Mouse (Mus musculus) inflammation-experienced regulatory T-cells, adult 6 months (primary cell): Measurements from ENCODE around the gene Lgi4. TPM values are rescaled to one million over a fixed set of nuclear protein-coding genes. Genes with fewer than 3 reads are reported as not detected.

Experiments used
- ATAC-seq: one replicate; pipeline ENCODE4 v1.8.0; 2017
- polyA plus RNA-seq, 3 experiments: library from polyadenylated mRNA; unstranded; fragments of 100-300 nt; shearing (Covaris generic); gene quantifications; one replicate each; pipeline ENCODE4 v1.2.1; 2017

Gene Lgi4
- polyA plus RNA-seq, 3 experiments from 2014 or later = 0.09 to 0.13 TPM; not detected in 1

DNA sequence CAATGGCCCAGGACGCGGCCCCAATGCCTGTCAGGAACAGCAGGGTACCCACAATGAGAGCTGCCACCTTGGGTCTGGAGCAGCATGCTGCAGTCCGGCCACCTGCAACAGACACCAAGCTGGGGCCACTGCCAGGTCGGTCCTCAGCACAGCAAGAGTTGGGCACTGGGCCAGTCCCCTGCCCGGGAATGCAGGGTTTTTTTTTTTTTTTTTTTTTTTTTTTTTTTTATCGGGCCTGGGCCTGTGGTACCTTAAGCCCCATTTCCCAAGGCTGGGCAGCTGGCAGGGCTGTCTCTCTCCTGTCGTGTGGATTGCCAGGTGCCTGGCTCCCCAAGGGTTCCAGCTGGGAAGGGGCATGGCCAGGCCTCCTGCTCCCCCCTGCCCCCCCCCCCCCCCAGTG, 49.9 kb downstream of the Lgi4 start:
- no peak for ATAC-seq

DNA sequence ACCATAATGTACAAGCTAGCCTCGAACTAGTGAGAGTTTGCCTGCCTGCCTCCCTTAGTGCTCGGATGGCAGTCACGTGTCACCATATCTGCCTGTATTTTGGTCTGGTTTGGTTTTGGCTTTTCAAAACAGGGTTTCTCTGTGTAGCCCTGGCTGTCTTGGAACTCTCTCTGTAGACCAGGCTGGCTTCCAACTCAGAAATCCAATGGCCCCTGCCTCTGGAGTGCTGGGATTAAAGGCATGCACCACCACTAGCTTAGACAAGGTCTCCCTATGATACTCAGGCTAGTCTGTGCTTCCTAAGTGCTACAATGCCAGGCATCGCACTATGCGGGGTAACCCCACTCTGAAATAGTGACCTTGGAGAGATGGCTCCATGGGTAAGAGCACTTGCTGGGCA, 50.7 kb downstream of the Lgi4 start:
- ATAC-seq = no peak

GRCm38 (mm10) chr7:31110861-31111385, 51.8 kb downstream of the Lgi4 start:
- ATAC-seq = peak; percentile 95

- no peak for ATAC-seq
Measured at GRCm38 (mm10) chr7:31112036-31112435, 52.9 kb downstream of the Lgi4 start.

GRCm38 (mm10) chr7:31113800-31114199, 54.7 kb downstream of the Lgi4 start:
- no peak for ATAC-seq

GRCm38 (mm10) chr7:31114646-31115045, 55.5 kb downstream of the Lgi4 start:
- ATAC-seq = no peak

DNA sequence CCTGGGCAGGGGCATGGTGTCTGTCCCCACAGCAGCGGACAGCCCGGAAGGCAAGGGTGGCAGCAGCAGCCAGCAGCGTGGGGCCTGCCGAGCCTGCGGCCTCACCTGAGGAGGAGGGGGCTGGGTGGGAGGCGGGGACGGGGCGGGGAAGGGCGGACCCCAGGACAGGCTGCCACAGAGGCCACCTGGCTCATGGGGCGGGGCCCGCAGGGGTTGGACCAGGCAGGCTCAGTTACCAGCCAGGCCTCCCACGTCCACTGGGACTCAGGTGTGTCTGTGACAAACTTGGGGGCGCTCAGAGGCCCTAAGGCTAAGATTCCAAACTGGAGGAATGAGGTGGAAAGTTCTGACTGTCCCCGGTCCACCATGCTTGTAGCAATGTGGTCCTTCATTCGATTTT, 56.0 kb downstream of the Lgi4 start, which contains the start of gene Hpn:
Gene Hpn (minus strand): TSS at position 109 of the 400 bp plus-strand sequence.
- no peak for ATAC-seq

DNA sequence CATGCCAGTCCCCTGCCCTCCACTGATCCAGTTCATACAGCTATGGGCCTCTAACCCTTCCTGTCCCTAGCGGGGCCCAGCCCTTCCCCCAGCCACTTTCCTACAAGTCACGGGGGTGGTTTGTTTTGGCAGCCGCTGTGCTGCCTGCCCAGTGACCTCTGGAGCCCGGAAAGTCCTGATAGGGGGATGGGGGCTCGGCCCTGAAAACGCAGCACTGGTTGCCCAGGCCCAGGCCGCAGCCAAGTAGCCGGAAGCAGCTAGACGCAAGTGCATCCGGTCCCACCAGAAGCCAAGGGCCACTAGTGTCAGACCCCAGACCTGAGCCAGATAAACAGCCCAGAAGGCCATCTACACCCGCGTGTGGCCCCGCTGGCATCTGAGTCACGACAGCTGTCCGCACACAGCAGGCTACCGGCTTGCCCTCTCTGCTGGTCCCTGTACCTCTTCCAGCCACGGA, 56.5 kb downstream of the Lgi4 start:
- no peak for ATAC-seq

DNA sequence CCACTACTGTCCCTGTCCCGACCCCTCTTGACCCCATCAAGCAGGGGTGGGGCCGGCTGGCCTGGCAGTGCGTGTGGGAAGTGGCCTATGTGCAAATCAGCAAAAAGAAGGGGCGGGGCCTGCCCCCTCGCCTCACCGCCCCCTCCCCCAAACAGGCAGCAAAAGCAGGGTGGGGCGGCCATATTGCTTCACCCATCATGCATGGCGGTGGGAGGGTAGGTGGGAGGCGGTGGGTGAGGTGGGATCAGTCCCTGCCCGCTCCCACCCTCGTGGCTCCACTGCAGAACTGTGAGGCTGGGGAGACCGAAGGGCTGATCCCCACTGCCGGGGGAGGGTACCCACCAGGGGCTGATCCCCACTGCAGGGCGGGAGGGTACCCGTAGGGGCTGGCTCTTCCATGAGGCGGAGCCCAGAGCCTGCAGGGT, 57.6 kb downstream of the Lgi4 start:
- no peak for ATAC-seq

- no peak for ATAC-seq
Measured at GRCm38 (mm10) chr7:31117465-31117864, 58.3 kb downstream of the Lgi4 start.

DNA sequence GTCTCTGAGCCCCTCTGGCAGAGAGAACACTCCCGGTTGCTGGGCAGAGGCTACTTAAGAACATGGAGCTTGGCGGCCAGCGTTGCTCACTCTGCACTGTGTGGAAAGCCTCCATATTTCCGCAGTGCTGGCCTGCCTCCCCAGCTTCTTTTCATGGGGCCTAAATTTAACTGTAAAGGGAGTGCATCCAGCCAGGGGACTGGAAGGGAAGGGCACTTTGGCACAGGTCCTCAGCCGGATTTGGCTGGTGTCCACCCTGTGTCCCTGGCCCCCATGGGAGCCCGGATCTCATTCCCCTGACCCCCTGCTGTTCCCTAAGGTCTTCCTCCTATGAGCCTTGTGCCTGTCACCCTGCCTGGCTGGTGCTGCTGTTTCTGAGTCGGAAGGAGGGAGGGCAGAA, 59.3 kb downstream of the Lgi4 start:
- ATAC-seq = no peak

GRCm38 (mm10) chr7:31119556-31119955, 60.4 kb downstream of the Lgi4 start:
- no peak for ATAC-seq

Other genes starting within 250 kb of the Lgi4 start
- gene Ffar2, start 235.6 kb upstream of the Lgi4 start, polyA plus RNA-seq = 1 to 10 TPM in 1 of 3 experiments, under 1 TPM in 2; 0.50 to 3.1 (median 0.82) TPM
- under 1 TPM in 1 of 3 experiments, not detected in 2; 0.27 TPM for gene Ffar3, start 203.2 kb upstream of the Lgi4 start, polyA plus RNA-seq
- under 1 TPM in 2 of 3 experiments, not detected in 1; 0.17 to 0.20 TPM for gene Ffar1, start 197.8 kb upstream of the Lgi4 start, polyA plus RNA-seq
- 10 to 100 TPM; 10.5 to 17.5 (median 12.3) TPM for gene Cd22, start 179.0 kb upstream of the Lgi4 start, polyA plus RNA-seq
- not detected for gene Mag, start 144.5 kb upstream of the Lgi4 start, polyA plus RNA-seq
- not detected for gene Hamp2, start 134.7 kb upstream of the Lgi4 start, polyA plus RNA-seq
- not detected for gene Hamp, start 115.3 kb upstream of the Lgi4 start, polyA plus RNA-seq
- 10 to 100 TPM in 2 of 3 experiments, 1 to 10 TPM in 1; 8.8 to 18.8 (median 13.6) TPM for gene Usf2, start 102.5 kb upstream of the Lgi4 start, polyA plus RNA-seq
- 1 to 10 TPM; 1.1 to 2.1 (median 1.4) TPM for gene Lsr, start 85.9 kb upstream of the Lgi4 start, polyA plus RNA-seq
- 1 to 10 TPM in 1 of 3 experiments, under 1 TPM in 2; 0.55 to 1.0 (median 0.96) TPM for gene Fam187b, start 85.6 kb upstream of the Lgi4 start, polyA plus RNA-seq
- gene Fxyd5, start 16.9 kb upstream of the Lgi4 start, polyA plus RNA-seq = 1,000 to 10,000 TPM; 1,847 to 2,152 (median 2,080) TPM
- gene Fxyd7, start 7.9 kb upstream of the Lgi4 start, polyA plus RNA-seq = not detected
- under 1 TPM in 1 of 3 experiments, not detected in 2; 0.85 TPM for gene Fxyd1, start 2.1 kb upstream of the Lgi4 start, polyA plus RNA-seq
- under 1 TPM in 1 of 3 experiments, not detected in 2; 0.18 TPM for gene Fxyd3, start 17.4 kb downstream of the Lgi4 start, polyA plus RNA-seq
- 10 to 100 TPM in 1 of 3 experiments, 1 to 10 TPM in 2; 3.1 to 11.0 (median 8.1) TPM for gene Hpn, start 55.9 kb downstream of the Lgi4 start, polyA plus RNA-seq
- under 1 TPM in 1 of 3 experiments, not detected in 2; 0.30 TPM for gene Scn1b, start 67.7 kb downstream of the Lgi4 start, polyA plus RNA-seq
- gene Gramd1a, start 96.6 kb downstream of the Lgi4 start, polyA plus RNA-seq = 100 to 1,000 TPM in 1 of 3 experiments, 10 to 100 TPM in 2; 70.7 to 113 (median 98.7) TPM
- gene Scgb2b2, start 231.2 kb downstream of the Lgi4 start, polyA plus RNA-seq = not detected
- gene Scgb1b2, start 232.5 kb downstream of the Lgi4 start, polyA plus RNA-seq = not detected